Mouse (Mus musculus) layer of hippocampus, adult 8-10 months (tissue): ENCODE results near the gene Fcna. TPM values are rescaled to one million over a fixed set of nuclear protein-coding genes. Genes with fewer than 3 reads are reported as not detected.

Experiments
- DNase-seq, 2 experiments: peaks; one replicate each; pipeline ENCODE4 v3.0.0; 2022; ENCODE audit warnings: low spot score in 2 of 2
- total RNA-seq, 4 experiments: library from RNA; stranded (reverse); gene quantifications; 2 replicates each; pipeline ENCODE4 v1.2.4; 2022

Fcna gene
- total RNA-seq, 4 experiments from 2014 or later, result 0.45 to 0.80 (median 0.64) TPM

GRCm38 (mm10) chr2:25608671-25609070 is 19.2 kb downstream of the Fcna start:
- no peak for DNase-seq

GRCm38 (mm10) chr2:25607761-25608622 is 19.8 kb downstream of the Fcna start, which contains the start of gene Rabl6:
Rabl6 (minus strand) TSS chr2:25608521.
- DNase-seq, result peak; percentile 76 to 91

GRCm38 (mm10) chr2:25602526-25602925 is 25.3 kb downstream of the Fcna start:
- no peak for DNase-seq

GRCm38 (mm10) chr2:25600037-25600436 is 27.8 kb downstream of the Fcna start:
- no peak for DNase-seq

GRCm38 (mm10) chr2:25598749-25599148 is 29.1 kb downstream of the Fcna start:
- DNase-seq, result no peak

GRCm38 (mm10) chr2:25596765-25597510 is 30.9 kb downstream of the Fcna start:
- no peak for DNase-seq

- DNase-seq, result peak; percentile 51 to 65
These were observed 36.0 kb downstream of the Fcna start for GRCm38 (mm10) chr2:25591863-25592262.

- no peak for DNase-seq
These were observed 39.5 kb downstream of the Fcna start for GRCm38 (mm10) chr2:25588227-25588907.

GRCm38 (mm10) chr2:25587290-25587689 is 40.5 kb downstream of the Fcna start:
- DNase-seq, result no peak

GRCm38 (mm10) chr2:25585601-25586000 is 42.2 kb downstream of the Fcna start:
- no peak for DNase-seq

GRCm38 (mm10) chr2:25584856-25585255 is 43.0 kb downstream of the Fcna start:
- peak in 1 of 2 experiments; percentile 55 for DNase-seq

- DNase-seq, result no peak
These were observed 43.7 kb downstream of the Fcna start for GRCm38 (mm10) chr2:25584152-25584551.

- DNase-seq, result no peak
These were observed 44.3 kb downstream of the Fcna start for GRCm38 (mm10) chr2:25583571-25583970.

GRCm38 (mm10) chr2:25583120-25583481 is 44.7 kb downstream of the Fcna start:
- DNase-seq, result no peak

GRCm38 (mm10) chr2:25582466-25583119 is 45.2 kb downstream of the Fcna start:
- DNase-seq, result peak; percentile 83 to 84

- peak; percentile 38 to 45 for DNase-seq
These were observed 45.9 kb downstream of the Fcna start for GRCm38 (mm10) chr2:25581901-25582301.

- peak; percentile 71 to 76 for DNase-seq
These were observed 46.5 kb downstream of the Fcna start, which contains the start of gene Ajm1 for GRCm38 (mm10) chr2:25581294-25581864. Ajm1 (minus strand) TSS chr2:25581757.

GRCm38 (mm10) chr2:25580621-25581101 is 47.2 kb downstream of the Fcna start:
- peak; percentile 44 to 55 for DNase-seq

GRCm38 (mm10) chr2:25579737-25580460 is 47.9 kb downstream of the Fcna start:
- peak; percentile 43 to 50 for DNase-seq
